Mouse (Mus musculus) ES-E14 (cell line): Measurements from ENCODE around the gene Aoc1. TPM values are rescaled to one million over a fixed set of nuclear protein-coding genes. Genes with fewer than 3 reads are reported as not detected.

Experiments
- DNase-seq: peaks from one replicate; pipeline ENCODE4 v3.0.0-alpha.2; 2013; ENCODE audit warnings: low read depth, low spot score
- H3K27ac ChIP-seq: 2 replicates; pipeline ENCODE4 v1.5.1; 2012; ENCODE audit warnings: low read depth, mild to moderate bottlenecking, low read length, moderate library complexity, mixed read lengths; ENCODE audit not compliant: poor library complexity, insufficient read depth, severe bottlenecking
- H3K36me3 ChIP-seq: 2 replicates; pipeline ENCODE4 v1.6.1; 2012; ENCODE audit warnings: mild to moderate bottlenecking, low read length, moderate library complexity, mixed read lengths; ENCODE audit not compliant: control insufficient read depth, poor library complexity, insufficient read depth, severe bottlenecking
- H3K4me1 ChIP-seq, 2 experiments: fragments of 150-350 bp in 1 of 2; sonication (generic) in 1 of 2; 2 replicates each; pipeline ENCODE4 v1.6.1; 2012; ENCODE audit warnings: low read length in 2 of 2, mild to moderate bottlenecking in 1 of 2, mixed read lengths in 1 of 2; ENCODE audit not compliant: control insufficient read depth in 2 of 2, insufficient read depth in 2 of 2, poor library complexity in 1 of 2
- H3K4me3 ChIP-seq, 2 experiments: fragments of 150-350 bp in 1 of 2; sonication (generic) in 1 of 2; 2 replicates each; pipeline ENCODE4 v1.5.1; 2012; ENCODE audit warnings: low read length in 2 of 2, low read depth in 1 of 2, mild to moderate bottlenecking in 1 of 2, mixed read lengths in 1 of 2; ENCODE audit not compliant: insufficient read depth in 1 of 2, poor library complexity in 1 of 2, severe bottlenecking in 1 of 2
- H3K9ac ChIP-seq: 2 replicates; pipeline ENCODE4 v1.6.1; 2012; ENCODE audit warnings: low read depth, mild to moderate bottlenecking, low read length, mixed read lengths; ENCODE audit not compliant: poor library complexity, insufficient read depth, severe bottlenecking
- H3K9me3 ChIP-seq: fragments of 150-350 bp; sonication (generic); 2 replicates; pipeline ENCODE4 v1.6.1; 2012; ENCODE audit warnings: low read depth, mild to moderate bottlenecking, low read length; ENCODE audit not compliant: control insufficient read depth, insufficient read depth
- CHD2 ChIP-seq: IDR thresholded peaks from 2 replicates; pipeline ENCODE4 v1.6.1; 2014; ENCODE audit warnings: mild to moderate bottlenecking, low read depth, low read length, inconsistent platforms
- HCFC1 ChIP-seq: IDR thresholded peaks from 2 replicates; pipeline ENCODE4 v1.6.1; 2012; ENCODE audit warnings: low read length, inconsistent platforms, borderline replicate concordance; ENCODE audit not compliant: insufficient read depth
- MAFK ChIP-seq: IDR thresholded peaks from 2 replicates; pipeline ENCODE4 v1.6.1; 2014; ENCODE audit warnings: mild to moderate bottlenecking, low read depth, low read length, inconsistent platforms; ENCODE audit not compliant: insufficient read depth
- ZC3H11A ChIP-seq: IDR thresholded peaks from 2 replicates; pipeline ENCODE4 v1.6.1; 2012; ENCODE audit warnings: low read depth, mild to moderate bottlenecking, inconsistent platforms, low read length, borderline replicate concordance
- ZNF384 ChIP-seq: IDR thresholded peaks from 2 replicates; pipeline ENCODE4 v1.6.1; 2012; ENCODE audit warnings: low read depth, low read length, inconsistent platforms
- in situ Hi-C, 2 experiments: fragments of 600-800 bp; cut with MboI; formaldehyde crosslinking; loops; one replicate each; pipeline ENCODE4 v1.15.1; 2025; ENCODE audit warnings: low sequenced_read_pairs in 2 of 2, inconsistent platforms in 1 of 2; ENCODE audit not compliant: unreplicated experiment in 2 of 2
- total RNA-seq: library from RNA; depleted of rRNA; stranded (reverse); fragments of 300-350 nt; gene quantifications from 2 replicates; pipeline ENCODE4 v1.2.3, GENCODE M21; 2012

Aoc1 gene
- total RNA-seq, 1 experiment = 0.31 TPM

DNA sequence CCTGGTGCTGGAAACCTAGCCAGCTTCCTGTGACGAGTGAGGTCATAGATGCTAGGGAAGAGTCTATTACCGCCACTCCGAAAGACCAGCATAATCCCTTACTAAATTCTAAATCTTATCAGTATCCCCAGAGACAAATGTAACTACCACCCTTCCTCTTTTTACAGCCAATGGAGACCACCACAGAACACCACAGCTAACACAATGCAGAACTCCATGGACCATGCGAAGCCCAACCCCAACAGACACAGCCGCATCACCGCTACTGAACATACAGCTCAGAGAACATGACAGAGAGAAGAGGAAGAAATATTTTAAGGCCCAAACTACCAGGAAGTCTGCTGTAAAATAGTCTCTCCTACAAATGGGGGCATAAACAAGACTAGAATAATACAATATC lies 78.9 kb downstream of the Aoc1 start:
- H3K36me3 ChIP-seq = no peaks in the 10 kb centered on the region
- no peak for DNase-seq
- H3K9ac ChIP-seq = no peak overlapping the region
- in situ Hi-C loops = no loop called here
- no peaks in the 10 kb centered on the region for H3K4me1 ChIP-seq
- no peak overlapping the region for H3K27ac ChIP-seq
- H3K4me3 ChIP-seq = no peak overlapping the region
- TF ChIP-seq HCFC1 = no peak
- no peaks in the 10 kb centered on the region for H3K9me3 ChIP-seq

DNA sequence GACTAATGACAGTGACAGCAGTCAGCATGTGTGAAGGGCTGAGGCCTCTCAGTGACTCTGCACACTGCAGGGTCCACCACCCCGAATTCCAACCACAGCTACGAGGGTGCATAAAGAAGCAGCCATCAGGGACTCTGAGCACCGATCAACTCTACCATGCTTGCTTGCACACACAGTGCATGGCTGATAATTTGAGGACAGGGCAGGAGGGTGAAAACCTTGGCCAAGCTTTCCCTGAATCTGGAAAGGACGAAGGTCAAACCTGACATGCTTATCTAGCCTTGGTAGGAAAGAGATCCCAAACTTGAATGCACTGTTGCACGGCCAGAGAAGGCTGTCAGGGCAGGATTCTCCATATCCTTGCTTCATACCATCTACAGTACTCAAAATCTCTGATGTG lies 80.5 kb downstream of the Aoc1 start:
- H3K4me1 ChIP-seq = no peaks in the 10 kb centered on the region
- in situ Hi-C loops = no loop called here
- H3K27ac ChIP-seq = no peak overlapping the region
- no peak for TF ChIP-seq ZC3H11A
- TF ChIP-seq HCFC1 = no peak
- TF ChIP-seq ZNF384 = no peak
- no peak for TF ChIP-seq CHD2
- no peak for TF ChIP-seq MAFK
- DNase-seq = no peak
- H3K9ac ChIP-seq = no peak overlapping the region
- no peak overlapping the region for H3K4me3 ChIP-seq
- H3K36me3 ChIP-seq = no peaks in the 10 kb centered on the region
- no peaks in the 10 kb centered on the region for H3K9me3 ChIP-seq

DNA sequence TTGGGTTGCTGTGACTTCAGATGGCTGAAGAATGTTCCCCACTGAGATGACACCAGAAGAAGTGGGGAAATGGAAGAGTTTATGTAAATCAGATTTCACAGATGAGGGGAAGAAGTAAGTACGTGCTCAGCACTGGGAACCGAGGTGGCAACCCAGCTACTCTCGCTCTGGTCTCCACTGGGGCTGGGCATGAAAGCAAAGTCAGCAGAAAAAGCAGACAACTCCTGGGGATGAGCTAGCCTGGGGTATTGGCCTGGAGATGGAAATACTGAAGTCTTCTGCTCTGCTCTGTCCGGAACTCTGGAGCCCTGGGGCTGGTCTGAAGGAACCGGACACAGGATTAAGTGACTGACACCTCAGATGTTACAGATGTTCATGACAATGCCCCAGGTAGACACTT lies 81.5 kb downstream of the Aoc1 start:
- Histone ChIP-seq H3K9ac (no peak overlapping the region), H3K4me3 (no peak overlapping the region), H3K27ac (no peak overlapping the region), H3K9me3 (no peaks in the 10 kb centered on the region), H3K36me3 (no peaks in the 10 kb centered on the region), H3K4me1 (no peaks in the 10 kb centered on the region)
- DNase-seq = no peak
- TF ChIP-seq CHD2 = no peak
- TF ChIP-seq ZNF384 = no peak
- no peak for TF ChIP-seq ZC3H11A
- TF ChIP-seq MAFK = no peak
- TF ChIP-seq HCFC1 = no peak
- in situ Hi-C loops = no loop called here

DNA sequence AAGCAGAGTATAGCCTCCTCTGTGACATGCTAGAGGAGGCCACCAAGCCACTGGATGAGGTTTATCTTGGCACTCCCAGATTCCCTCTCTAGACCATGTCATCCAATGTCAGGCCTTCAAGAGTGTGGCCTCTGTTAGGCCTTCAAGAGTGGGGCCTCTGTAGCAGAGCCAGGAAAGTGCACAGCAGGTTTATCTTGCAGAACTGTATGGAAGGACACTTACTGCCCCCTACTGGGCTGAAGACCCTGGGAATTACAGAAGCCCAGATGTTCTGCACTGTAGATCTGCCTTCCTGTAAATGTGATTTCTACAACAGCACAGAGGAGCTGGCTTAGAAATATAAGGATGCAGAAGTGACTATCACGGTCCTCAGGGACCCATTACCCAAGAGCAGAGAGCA lies 82.2 kb downstream of the Aoc1 start:
- no peak for DNase-seq
- in situ Hi-C loops = no loop called here
- Histone ChIP-seq H3K36me3 (no peaks in the 10 kb centered on the region), H3K4me3 (no peak overlapping the region), H3K27ac (no peak overlapping the region), H3K4me1 (no peaks in the 10 kb centered on the region), H3K9me3 (no peaks in the 10 kb centered on the region), H3K9ac (no peak overlapping the region)
- no peak for TF ChIP-seq MAFK
- no peak for TF ChIP-seq CHD2
- TF ChIP-seq ZNF384 = no peak
- no peak for TF ChIP-seq HCFC1
- TF ChIP-seq ZC3H11A = no peak

DNA sequence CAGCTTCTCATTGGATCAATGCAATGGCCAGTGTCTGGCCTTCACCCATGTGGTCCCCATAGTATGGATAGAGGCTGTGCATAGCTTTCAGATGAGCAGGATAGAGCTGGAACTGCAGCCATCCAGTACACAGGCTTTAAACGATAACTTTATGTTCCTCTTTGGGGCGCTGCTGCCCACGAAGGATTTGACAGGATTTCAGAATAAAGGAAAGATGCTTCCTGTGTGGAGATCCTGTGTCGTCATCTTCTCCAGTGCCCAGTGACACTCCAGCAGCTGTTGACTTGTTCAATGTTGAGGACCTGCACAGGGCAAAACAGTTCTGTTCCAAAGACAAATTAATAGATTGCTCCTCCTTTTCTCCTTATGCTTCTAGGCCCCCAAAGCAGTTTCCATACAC lies 84.1 kb downstream of the Aoc1 start:
- Histone ChIP-seq H3K4me3 (no peak overlapping the region), H3K4me1 (no peaks in the 10 kb centered on the region), H3K27ac (no peak overlapping the region), H3K36me3 (no peaks in the 10 kb centered on the region), H3K9ac (no peak overlapping the region), H3K9me3 (no peaks in the 10 kb centered on the region)
- TF ChIP-seq MAFK (no peak), ZNF384 (no peak), CHD2 (no peak), HCFC1 (no peak), ZC3H11A (no peak)
- in situ Hi-C loops = no loop called here
- no peak for DNase-seq
